Mouse (Mus musculus) intestine, embryonic 14.5 days (tissue): Measurements from ENCODE around the gene Wiz. TPM values are rescaled to one million over a fixed set of nuclear protein-coding genes. Genes with fewer than 3 reads are reported as not detected.

Experiments used
- ATAC-seq: fragments of 200-750 bp; cut with Nextera tagmentation; replicated peaks from 2 replicates; pipeline ENCODE4 v1.8.0; 2017; ENCODE audit warnings: low read depth, moderate number of reproducible peaks, moderate TSS enrichment, moderate library complexity; ENCODE audit not compliant: low FRiP score, low TSS enrichment
- DNase-seq: peaks from one replicate; pipeline ENCODE4 v3.0.0-alpha.2; 2018; ENCODE audit warnings: low spot score
- H3K27ac ChIP-seq: fragments of 300-500 bp; sonication (generic); 2 replicates; pipeline ENCODE4 v1.5.1; 2014; ENCODE audit warnings: low read depth, mild to moderate bottlenecking, control low read depth
- H3K27me3 ChIP-seq: fragments of 300-500 bp; sonication (generic); replicated peaks from 2 replicates; pipeline ENCODE4 v1.6.1; 2014; ENCODE audit warnings: low read length, control low read depth; ENCODE audit not compliant: control insufficient read depth, insufficient read depth
- H3K36me3 ChIP-seq: fragments of 300-500 bp; sonication (generic); 2 replicates; pipeline ENCODE4 v1.6.1; 2014; ENCODE audit warnings: low read length, control low read depth; ENCODE audit not compliant: control insufficient read depth, insufficient read depth
- H3K4me1 ChIP-seq: fragments of 300-500 bp; sonication (generic); replicated peaks from 2 replicates; pipeline ENCODE4 v1.6.1; 2014; ENCODE audit warnings: low read length, control low read depth, mixed read lengths; ENCODE audit not compliant: control insufficient read depth, insufficient read depth
- H3K4me2 ChIP-seq: fragments of 300-500 bp; sonication (generic); 2 replicates; pipeline ENCODE4 v1.6.1; 2014; ENCODE audit warnings: low read length
- H3K4me3 ChIP-seq: fragments of 300-500 bp; sonication (generic); 2 replicates; pipeline ENCODE4 v1.5.1; 2014; ENCODE audit warnings: low read depth, low read length, control low read depth, mixed read lengths
- H3K9ac ChIP-seq: fragments of 300-500 bp; sonication (generic); 2 replicates; pipeline ENCODE4 v1.6.1; 2014; ENCODE audit warnings: mild to moderate bottlenecking, low read length
- H3K9me3 ChIP-seq: fragments of 300-500 bp; sonication (generic); 2 replicates; pipeline ENCODE4 v1.6.1; 2016; ENCODE audit warnings: low read length, control low read depth; ENCODE audit not compliant: control insufficient read depth
- WGBS: fragments of 180-500 bp; shearing (Covaris S2); extraction: QIAGEN DNeasy Blood & Tissue Kit; methylation state at CpG from one replicate; pipeline ENCODE4 v1.1.7; 2014; 5-methylcytosine and 5-hydroxymethylcytosine counted together
- polyA plus RNA-seq: library from polyadenylated mRNA; unstranded; fragments of >200 nt; fragmentation: Nextera tagmentation; extraction: Ambion mirVana; gene quantifications from 2 replicates; pipeline ENCODE4 v1.2.1, GENCODE M21; 2014

Wiz gene
- polyA plus RNA-seq, 1 experiment from 2014 or later, result 32.3 TPM

DNA sequence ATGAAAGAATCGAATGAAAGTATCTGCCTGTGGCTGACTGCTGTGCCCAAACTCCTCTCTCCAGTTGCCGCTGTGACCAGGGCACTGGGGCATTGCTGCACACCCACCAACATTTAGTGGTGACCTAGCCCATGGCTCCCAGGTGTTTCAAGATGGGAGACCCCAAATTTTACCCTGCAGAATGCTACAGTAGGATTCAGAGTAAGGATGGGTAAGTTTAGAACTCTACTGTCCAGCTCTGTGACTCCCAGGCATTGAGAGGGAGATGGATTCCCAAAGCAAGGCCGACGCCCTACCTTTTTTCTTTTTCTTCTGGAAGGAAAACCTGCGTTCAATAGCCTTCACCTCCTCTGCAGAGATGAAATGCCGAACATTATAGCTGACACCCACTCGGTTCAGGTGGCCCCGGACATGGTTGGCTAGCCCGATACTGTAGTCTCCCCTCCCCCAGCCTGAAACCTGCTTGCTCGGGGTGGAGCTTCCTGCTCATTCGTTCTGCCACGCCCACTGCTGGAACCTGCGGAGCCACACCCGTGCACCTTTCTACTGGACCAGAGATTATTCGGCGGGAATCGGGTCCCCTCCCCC, 20.2 kb downstream of the Wiz start:
- Histone ChIP-seq H3K36me3 (0 out of 2 replicates have a peak, but pooled peaks cover 5% of the 10 kb centered on the region), H3K9me3 (no peaks in the 10 kb centered on the region), H3K27ac (peak overlapping the region; percentile 43; the same call in 1 of the 2 replicates), H3K4me2 (peak overlapping the region; percentile 43), H3K4me1 (peaks cover 4% of the 10 kb centered on the region), H3K27me3 (no peaks in the 10 kb centered on the region), H3K9ac (peak overlapping the region; percentile 37), H3K4me3 (peak overlapping the region; percentile 33)
- DNase-seq (peak; percentile 74), ATAC-seq (peak; percentile 81)
- 17% methylated on average over 10 of the region's 17 CpGs for WGBS

DNA sequence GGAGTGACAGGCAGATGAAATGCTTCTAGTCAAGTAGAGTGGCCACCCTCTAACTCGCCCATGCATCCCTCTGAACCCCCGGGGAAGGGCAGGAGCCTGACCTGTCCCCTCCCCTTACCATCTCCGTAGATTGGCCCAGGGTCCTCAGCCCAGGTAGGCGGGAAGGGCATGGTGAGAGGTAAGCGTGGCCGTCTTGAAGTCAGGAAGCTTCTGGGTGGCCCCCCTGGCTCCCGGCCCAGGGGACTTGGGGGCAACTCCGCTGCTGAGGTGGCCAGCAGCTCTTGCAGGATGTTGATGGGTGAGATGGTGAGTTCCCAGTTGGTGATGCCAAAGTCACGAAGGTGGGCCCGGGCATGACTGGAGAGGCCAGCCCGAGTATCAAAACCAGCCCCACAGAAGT, 21.5 kb downstream of the Wiz start:
- WGBS, result 85% methylated on average over 11 of the region's 11 CpGs
- no peak for DNase-seq
- no peak overlapping the region for H3K27ac ChIP-seq
- H3K4me3 ChIP-seq, result no peak overlapping the region
- peaks cover 12% of the 10 kb centered on the region for H3K4me1 ChIP-seq
- H3K4me2 ChIP-seq, result no peak overlapping the region
- H3K9ac ChIP-seq, result no peak overlapping the region
- peaks cover 5% of the 10 kb centered on the region; the same call in 1 of the 2 replicates for H3K36me3 ChIP-seq
- no peaks in the 10 kb centered on the region for H3K9me3 ChIP-seq
- no peak for ATAC-seq
- no peaks in the 10 kb centered on the region for H3K27me3 ChIP-seq

DNA sequence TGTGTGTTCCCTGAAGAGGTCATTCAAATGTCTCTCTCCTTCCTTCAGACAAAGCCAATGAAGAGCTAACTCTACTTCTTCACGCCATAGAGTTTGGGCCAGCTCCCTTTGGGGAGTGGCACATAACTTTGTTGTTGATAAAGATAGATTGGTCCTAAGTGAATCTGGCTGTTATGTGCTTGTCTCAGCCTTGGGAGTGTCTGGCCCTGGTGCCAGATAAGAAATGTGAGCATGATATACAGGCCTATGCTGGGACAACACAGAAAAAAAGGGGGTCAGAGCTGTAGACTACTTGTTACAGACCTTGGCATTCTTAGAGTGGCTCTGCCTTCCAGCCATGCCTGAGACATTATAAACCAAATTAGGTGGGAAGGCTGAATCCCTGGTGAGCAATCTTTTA, 23.9 kb downstream of the Wiz start:
- Histone ChIP-seq H3K4me3 (no peak overlapping the region), H3K27me3 (no peaks in the 10 kb centered on the region), H3K9ac (no peak overlapping the region), H3K27ac (no peak overlapping the region), H3K36me3 (peaks cover 27% of the 10 kb centered on the region), H3K9me3 (no peaks in the 10 kb centered on the region), H3K4me1 (peaks cover 15% of the 10 kb centered on the region), H3K4me2 (no peak overlapping the region)
- WGBS, result 57% methylated on average over 1 of the region's 1 CpGs
- no peak for DNase-seq
- ATAC-seq, result no peak

DNA sequence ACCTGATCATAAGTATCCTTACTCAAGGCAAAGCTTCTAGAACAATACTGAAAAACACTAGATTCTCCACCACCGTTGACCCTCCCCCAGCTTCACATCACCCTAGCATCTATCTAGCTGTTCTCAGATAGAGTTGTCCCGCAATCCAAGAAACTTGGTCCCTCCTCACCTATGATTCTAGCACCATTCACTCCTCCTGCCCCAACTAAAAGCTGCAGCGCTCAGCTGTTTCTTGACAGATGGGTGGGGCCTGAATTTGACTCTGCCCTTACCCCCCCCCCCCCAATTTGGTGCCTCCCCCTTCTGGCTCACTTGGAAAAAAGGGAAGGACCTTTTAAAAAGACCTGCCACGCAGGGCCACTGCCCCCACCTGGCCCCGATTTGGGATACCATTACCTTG, 24.4 kb downstream of the Wiz start:
- no peak overlapping the region for H3K9ac ChIP-seq
- peak overlapping the region; percentile 40 for H3K4me2 ChIP-seq
- peaks cover 15% of the 10 kb centered on the region for H3K4me1 ChIP-seq
- no peaks in the 10 kb centered on the region for H3K9me3 ChIP-seq
- H3K36me3 ChIP-seq, result peaks cover 31% of the 10 kb centered on the region
- ATAC-seq, result 0 out of 2 replicates have a peak, but pooled peaks have one; percentile 26
- H3K27me3 ChIP-seq, result no peaks in the 10 kb centered on the region
- peak overlapping the region; percentile 94 for H3K4me3 ChIP-seq
- no peak for DNase-seq
- 63% methylated on average over 5 of the region's 5 CpGs for WGBS
- peak overlapping the region; percentile 44; the same call in 1 of the 2 replicates for H3K27ac ChIP-seq

DNA sequence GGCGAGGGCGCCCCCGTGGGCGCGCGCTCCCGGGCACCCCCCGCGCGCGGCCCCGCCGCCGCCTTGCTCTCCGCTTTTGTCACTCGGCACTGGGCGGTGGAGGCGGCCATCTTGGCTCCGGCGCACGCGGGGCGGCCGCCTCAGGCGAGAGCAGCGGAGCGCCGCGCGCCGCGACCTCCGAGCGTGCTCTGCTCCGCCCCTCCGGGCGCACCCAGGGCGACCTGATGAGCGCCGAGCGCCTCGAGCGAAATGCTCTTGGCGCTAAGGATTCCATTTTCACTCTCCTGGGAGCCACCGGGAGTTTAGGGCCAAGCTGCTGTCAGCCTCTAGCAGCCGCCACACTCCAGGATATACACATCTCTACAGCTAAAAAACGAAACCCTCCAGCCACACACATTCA, 24.9 kb downstream of the Wiz start:
- peaks cover 15% of the 10 kb centered on the region for H3K4me1 ChIP-seq
- peak overlapping the region; percentile 57 for H3K27ac ChIP-seq
- no peaks in the 10 kb centered on the region for H3K27me3 ChIP-seq
- peak overlapping the region; percentile 97 for H3K9ac ChIP-seq
- ATAC-seq (peak; percentile 90), DNase-seq (peak; percentile 88)
- WGBS, result under 1% methylated on average over 44 of the region's 47 CpGs
- H3K9me3 ChIP-seq, result no peaks in the 10 kb centered on the region
- H3K4me3 ChIP-seq, result peak overlapping the region; percentile 94
- peaks cover 36% of the 10 kb centered on the region for H3K36me3 ChIP-seq
- peak overlapping the region; percentile 40 for H3K4me2 ChIP-seq

DNA sequence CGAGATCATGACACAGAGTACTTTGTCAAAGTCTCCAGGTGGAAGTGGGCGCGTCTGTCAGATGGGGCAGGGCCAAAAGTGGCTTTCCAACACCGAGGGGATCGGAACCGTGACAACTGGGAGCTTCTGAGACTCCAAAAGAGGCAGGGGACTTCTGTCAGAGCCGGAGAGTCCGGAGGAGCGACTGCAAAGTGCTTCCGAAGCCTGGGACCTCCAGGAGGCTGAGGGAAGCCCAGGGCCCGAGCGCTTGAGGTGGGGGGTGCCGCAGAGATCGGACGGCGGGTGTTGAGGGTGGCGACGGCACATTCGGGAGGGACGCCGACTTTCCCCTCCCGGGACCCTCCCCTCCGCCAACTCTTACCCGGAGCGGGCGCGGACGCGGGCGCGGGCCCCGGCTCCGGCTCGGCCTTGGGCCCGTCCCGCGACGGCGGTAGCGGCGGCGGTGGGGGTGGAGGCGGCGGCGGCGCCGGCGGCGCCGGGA, 25.4 kb downstream of the Wiz start:
- Histone ChIP-seq H3K27ac (peak overlapping the region; percentile 57), H3K4me3 (peak overlapping the region; percentile 94), H3K9ac (peak overlapping the region; percentile 97), H3K36me3 (peaks cover 41% of the 10 kb centered on the region), H3K9me3 (no peaks in the 10 kb centered on the region), H3K4me2 (peak overlapping the region; percentile 91), H3K4me1 (peaks cover 15% of the 10 kb centered on the region), H3K27me3 (no peaks in the 10 kb centered on the region)
- peak; percentile 70 for DNase-seq
- WGBS, result 0% methylated on average over 26 of the region's 50 CpGs
- ATAC-seq, result peak; percentile 54

DNA sequence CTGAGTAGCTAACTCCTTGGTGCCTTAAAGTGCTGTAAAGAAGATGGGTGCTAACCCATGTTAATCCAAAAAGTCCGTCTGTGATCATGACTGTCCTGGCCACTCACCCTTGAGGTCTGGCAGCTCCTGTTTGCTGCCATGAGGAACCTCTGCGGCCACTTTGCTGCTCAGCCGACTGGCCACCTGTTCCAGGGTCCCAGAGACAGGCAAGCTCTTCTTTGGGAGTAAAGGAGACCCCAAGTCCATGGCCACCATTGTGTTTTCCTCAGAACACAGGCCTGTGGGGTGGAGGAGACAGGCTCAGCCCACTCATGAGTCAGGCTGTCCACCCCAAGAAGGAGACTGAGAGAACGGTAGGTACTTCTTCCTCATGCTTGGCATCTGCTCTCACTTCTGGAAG, 26.6 kb downstream of the Wiz start:
- Histone ChIP-seq H3K27me3 (no peaks in the 10 kb centered on the region), H3K4me3 (0 out of 2 replicates have a peak overlapping the region, but pooled peaks have one; percentile 94), H3K36me3 (peaks cover 51% of the 10 kb centered on the region), H3K27ac (no peak overlapping the region), H3K9ac (peak overlapping the region; percentile 97), H3K9me3 (no peaks in the 10 kb centered on the region), H3K4me1 (peaks cover 15% of the 10 kb centered on the region), H3K4me2 (peak overlapping the region; percentile 91)
- WGBS, result 78% methylated on average over 4 of the region's 4 CpGs
- ATAC-seq (no peak), DNase-seq (no peak)

DNA sequence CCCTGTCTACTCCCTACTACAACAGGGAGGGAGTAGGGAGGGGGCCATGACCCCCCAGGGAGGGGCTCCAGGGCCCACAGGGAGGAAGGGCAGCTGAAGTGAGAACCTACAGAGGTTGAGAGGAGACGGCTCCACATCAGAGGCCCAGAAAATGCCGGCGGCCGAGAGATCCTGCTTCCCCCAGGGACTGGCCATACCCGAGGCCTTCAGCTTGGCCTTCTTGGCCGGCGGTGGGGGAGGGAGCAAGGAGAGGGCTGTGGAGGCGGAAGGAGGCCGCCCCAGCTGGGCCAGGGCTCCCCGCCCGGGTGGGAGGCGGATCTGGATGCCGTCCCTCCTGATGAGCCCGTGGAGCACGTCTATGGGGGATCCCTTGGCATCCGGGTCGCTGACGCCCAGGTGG, 29.3 kb downstream of the Wiz start:
- H3K9me3 ChIP-seq, result no peaks in the 10 kb centered on the region
- no peak overlapping the region for H3K4me2 ChIP-seq
- DNase-seq (no peak), ATAC-seq (no peak)
- H3K27ac ChIP-seq, result no peak overlapping the region
- 89% methylated on average over 18 of the region's 18 CpGs for WGBS
- peaks cover 75% of the 10 kb centered on the region for H3K36me3 ChIP-seq
- peaks cover 13% of the 10 kb centered on the region for H3K4me1 ChIP-seq
- no peak overlapping the region for H3K9ac ChIP-seq
- H3K27me3 ChIP-seq, result no peaks in the 10 kb centered on the region
- no peak overlapping the region for H3K4me3 ChIP-seq

DNA sequence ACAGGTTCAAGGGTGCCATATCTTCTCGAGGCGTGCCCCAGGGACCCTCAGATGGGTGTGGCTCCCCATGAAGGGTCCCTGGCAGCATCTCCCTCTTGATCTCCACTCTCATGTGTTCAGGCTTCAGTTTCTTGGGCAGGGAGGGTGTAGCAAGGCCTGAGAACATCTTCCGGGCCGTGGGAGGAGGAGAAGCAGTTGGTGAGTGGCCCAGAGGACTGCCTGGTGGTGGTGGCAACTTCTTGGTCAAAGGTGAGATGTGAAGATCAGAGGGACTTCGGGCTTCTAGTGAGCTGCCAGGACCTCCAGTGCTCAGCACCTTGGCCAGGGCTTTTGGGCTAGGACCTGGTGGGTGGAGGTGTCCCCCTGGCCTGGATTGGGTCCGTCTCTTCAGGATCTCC, 30.3 kb downstream of the Wiz start:
- Histone ChIP-seq H3K4me3 (no peak overlapping the region), H3K36me3 (peaks cover 85% of the 10 kb centered on the region), H3K27ac (no peak overlapping the region), H3K4me2 (no peak overlapping the region), H3K9me3 (no peaks in the 10 kb centered on the region), H3K9ac (no peak overlapping the region), H3K4me1 (peaks cover 11% of the 10 kb centered on the region), H3K27me3 (no peaks in the 10 kb centered on the region)
- 94% methylated on average over 6 of the region's 6 CpGs for WGBS
- no peak for DNase-seq
- ATAC-seq, result no peak
